Mouse (Mus musculus): Measurements from ENCODE around the gene Pon2.
"Not testable (repeated sequence)": the region's sequence is repeated elsewhere in the genome, so short reads cannot be mapped to it uniquely, and the experiment has no call there.

Pon2 gene

DNA sequence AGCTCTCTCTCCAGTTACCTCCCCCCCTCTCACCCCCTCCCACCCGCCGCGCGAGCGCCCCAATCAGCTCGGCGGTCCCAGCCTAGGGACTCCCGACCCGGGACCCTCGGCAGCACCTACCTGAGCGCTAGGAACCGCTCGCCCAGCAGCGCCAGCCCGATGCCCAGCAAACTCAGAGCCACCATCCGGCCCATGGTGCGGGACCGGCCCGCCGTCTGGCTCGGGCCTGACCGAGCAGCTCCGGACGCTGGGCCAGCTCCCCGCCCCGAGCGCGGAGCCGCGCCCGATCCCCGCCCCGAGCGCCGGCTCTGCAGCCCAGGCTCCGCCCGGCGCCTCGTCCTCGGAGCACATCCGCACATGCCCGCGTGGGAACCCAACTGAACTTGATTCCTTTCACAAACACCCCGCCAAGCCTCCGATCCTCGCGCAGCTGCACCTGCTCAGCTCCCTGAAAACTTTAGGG lies at the start of gene Pon2:
TSS of gene Pon2 (minus strand) at position 364 of the 463 bp plus-strand sequence.
- peak; percentile 71 to 76 for DNase-seq (ENCODE audit: low spot score in 2 of 2)

DNA sequence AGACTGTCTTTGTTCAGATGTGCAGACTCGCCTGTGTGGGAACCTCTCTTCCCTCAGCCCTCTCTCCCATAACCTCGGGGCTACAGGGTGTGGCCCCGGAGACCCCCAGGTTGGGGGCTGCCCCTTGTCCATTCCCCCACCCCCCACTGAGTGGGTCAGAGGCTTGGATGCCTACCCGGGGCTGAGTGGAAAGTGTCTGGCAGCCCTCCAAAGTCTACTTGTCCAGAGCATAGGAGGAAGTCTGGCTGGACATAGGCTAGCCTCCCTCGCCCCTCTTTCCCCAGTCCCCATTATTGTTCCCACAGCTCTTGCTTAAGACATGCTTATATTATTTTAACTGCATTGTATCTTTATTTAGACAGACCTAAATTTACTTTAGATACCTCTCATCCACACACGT lies 46.0 kb upstream of the Pon2 start:
- DNase-seq (ENCODE audit: low spot score in 2 of 2) = no peak

DNA sequence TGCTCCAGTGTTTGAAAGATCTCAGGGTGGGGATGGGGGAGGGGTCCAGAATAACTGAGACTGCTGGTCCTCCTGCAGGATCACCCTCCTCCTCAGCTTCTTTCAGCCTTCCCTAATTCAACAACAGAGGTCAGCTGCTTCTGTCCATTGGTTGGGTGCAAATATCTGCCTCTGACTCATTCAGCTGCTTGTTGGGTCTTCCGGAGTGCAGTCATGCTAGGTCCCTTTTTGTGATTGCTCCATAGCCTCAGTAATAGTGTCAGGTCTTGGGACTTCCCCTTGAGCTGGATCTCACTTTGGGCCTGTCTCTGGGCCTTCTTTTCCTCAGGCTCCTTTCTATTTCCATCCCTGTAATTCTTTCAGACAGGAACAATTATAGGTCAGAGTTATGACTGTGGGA lies 41.0 kb upstream of the Pon2 start:
- DNase-seq (ENCODE audit: low spot score in 2 of 2) = not testable (repeated sequence)

DNA sequence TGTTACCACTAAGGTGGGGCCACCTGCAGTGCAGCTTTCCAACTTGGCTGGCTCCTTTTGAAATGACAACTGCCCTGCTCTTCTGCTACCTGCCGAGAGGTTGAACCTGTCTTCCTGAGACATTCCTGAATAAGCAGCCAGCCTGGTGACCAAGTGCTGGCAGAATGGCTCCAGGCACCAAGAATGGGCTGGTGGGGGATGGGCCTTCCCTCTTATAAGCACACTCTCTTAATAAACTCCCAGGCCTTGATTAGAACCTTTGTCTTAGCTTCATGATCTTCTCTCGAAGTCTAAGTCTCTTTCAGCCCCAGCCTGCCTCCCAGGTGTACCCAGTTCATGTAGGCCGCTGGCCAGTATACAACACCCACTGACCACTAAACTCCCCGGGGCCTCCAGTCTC lies 40.5 kb upstream of the Pon2 start:
- DNase-seq (ENCODE audit: low spot score in 2 of 2) = not testable (repeated sequence)

DNA sequence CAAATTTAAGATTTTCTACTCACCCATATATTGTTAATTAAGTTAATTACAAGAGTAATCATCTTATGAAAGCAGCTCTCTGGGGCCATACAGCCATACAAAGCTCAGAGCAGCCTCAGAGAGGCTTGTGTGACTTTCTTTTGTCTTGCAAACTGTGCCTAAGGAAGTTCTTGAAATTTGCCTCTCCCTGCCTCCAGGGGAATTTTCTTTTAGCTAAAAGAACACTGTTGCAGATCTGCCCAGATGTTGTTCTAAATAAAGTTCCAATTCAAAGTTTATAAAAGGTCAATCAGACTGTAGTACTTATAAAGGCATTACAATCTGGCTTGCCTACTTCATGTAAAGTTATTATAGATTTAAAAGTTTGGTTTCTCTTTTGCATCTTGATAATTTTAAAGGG lies 37.8 kb upstream of the Pon2 start:
- DNase-seq (ENCODE audit: low spot score in 2 of 2) = not testable (repeated sequence)

DNA sequence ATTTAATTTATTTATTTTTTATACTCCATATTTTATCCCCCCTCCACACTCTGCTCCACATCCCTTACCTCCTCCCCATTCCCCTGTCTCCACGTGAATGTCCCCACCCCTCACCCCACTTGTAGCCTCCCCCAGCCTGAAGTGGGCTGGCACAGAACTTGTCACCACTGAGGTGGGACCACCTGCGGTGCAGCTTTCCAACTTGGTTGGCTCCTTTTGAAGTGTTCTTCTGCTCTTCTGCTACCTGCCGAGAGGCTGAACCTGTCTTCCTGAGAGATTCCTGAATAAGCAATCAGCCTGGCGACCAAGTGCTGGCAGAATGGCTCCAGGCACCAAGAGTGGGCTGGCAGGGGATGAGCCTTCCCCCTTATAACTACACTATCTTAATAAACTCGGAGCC lies 35.8 kb upstream of the Pon2 start:
- no peak for DNase-seq (ENCODE audit: low spot score in 2 of 2)

DNA sequence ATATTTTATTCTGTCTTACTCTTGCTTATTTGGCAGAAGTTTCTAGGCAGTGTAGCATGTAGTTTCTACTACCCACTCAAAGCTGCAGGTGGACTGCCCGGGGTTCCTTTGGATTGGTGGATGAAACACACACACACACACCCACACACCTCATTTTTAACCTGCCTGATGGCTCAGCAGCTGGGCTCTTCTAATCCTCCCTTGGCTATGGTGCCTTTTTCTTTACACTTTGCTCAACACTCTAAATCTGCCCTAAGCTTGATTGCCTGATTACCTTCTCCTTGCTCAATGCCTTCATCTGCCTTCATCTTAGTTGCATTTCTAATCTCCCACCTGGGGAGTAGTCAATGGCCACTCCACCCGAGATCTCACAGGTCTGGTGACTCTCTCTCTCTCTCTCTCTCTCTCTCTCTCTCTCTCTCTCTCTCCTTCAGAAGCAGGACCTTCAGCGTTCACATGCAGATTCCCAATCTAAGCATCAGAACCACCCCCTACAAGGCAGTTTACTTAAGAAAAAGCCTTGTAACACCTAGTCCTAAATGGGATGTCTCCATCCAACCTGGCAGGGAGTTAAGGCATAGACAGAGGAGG lies 34.4 kb upstream of the Pon2 start:
- no peak for DNase-seq (ENCODE audit: low spot score in 2 of 2)

DNA sequence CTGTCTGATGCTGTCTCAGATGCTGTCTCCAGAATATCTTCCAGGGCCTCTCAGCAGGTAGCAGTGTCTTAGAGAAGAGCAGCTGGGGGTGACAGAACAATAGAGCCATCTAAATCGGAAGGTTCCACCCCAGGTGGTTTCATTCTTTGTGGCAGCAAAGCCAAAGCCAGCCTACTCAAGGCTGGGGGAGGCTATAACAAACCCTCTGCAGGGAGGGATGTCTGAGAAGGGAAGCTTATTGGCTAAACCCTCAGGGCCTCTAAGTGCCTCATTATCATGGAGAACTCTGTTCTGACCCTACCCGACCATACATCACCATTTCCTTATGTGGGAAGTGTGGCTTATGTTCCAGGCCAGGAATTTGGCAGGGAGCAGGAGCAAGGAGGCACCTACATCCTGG lies 26.9 kb upstream of the Pon2 start:
- no peak for DNase-seq (ENCODE audit: low spot score in 2 of 2)

DNA sequence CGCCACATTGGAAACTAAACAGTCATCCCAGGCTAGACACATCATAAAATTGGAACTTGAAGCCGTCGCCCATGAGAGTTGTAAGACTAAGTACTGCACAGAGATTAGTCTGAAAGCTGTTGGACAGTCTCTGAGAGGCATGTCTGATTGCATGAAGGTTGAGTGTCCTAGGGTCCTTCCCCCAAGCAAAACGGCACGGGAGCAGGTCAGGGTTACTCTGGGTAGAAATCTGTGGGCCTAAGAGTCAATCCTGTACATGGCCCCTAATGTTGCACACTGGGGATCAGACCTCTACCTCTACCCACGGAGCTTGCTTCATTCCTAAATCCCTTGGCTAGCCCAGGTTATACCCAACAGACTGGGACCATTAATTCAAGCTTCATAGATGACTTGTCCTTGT lies 25.8 kb upstream of the Pon2 start:
- not testable (repeated sequence) for DNase-seq (ENCODE audit: low spot score in 2 of 2)

DNA sequence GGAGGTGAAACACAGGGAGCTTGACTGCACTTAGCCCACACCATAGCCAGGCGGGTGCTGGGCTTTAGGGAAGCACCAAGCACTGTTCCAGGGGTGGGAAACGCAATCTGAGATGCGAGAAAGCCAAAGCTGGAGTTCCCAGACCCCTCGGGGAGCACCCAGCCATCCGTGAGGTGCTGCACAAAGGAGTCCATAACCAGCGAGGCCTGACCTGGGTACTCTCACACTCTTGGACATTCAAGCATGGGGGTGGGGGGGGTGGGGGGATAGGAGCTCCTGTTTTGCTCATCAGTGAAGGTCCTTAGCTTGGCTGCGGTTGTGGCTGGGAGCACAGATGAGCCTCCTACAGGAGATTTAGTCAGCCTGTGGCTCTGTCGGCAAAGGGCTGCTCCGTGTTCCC lies 18.4 kb upstream of the Pon2 start:
- DNase-seq (ENCODE audit: low spot score in 2 of 2) = no peak

DNA sequence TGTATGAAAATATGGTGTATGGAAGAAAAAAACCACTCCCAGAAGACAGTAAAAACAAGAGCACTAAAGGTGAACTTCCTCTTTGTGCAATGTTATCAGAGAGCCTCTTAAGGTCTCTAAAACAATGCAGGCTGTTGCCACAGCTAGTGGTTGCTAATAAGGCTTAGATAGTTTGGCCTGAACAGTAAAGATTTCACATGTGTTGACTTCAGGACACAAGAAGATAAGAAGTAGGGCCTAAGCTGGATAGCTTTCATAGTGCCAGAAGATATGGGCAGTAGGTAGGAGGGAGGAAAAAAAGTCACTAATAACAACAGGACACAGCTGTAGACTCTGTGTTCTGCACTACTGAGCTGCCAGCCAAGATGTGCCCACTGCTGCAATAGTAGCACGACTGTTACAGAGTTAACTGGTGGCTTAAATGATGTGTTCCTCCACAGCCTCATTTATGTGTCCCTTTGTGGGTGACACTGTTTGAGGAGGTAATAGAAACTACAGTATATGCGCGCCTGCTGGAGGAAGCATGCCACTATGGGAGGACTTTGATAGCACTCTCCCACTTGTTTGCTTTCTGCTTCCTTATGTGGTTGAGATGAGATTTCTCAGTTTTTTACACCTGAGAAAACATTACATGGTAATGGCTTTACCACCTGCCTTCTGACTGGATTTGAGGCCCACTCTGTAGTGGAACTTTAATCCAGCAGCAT lies 17.0 kb upstream of the Pon2 start:
- no peak for DNase-seq (ENCODE audit: low spot score in 2 of 2)

DNA sequence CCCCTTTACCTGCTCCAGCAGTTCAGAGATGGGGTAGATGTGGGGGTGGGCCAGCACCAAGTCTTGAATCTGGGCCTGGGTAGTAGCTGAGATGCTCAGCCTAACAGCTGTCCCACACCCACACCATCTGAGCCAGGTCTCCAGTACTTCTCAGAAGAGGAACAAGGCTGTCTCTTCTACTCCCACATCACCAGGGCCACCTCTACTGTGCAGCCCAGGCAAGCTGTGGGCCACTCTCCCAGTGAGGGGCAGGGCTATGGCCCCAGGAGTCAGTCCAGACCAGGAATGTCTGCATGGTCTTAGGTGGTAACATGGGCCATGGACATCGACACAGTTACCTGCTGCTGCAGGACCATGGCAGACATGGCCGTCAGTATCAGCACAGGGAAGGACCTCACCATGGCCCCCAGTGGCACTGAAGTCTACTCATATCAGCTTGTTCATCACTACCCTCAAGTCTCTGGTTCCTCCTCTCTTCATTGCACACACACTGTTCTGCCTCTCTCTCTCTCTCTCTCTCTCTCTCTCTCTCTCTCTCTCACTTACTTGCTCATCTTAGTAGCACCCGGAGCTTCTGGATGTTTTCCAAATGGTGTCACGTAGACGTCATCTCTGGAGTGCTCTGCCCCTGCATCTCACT lies 15.8 kb upstream of the Pon2 start:
- DNase-seq (ENCODE audit: low spot score in 2 of 2) = no peak

DNA sequence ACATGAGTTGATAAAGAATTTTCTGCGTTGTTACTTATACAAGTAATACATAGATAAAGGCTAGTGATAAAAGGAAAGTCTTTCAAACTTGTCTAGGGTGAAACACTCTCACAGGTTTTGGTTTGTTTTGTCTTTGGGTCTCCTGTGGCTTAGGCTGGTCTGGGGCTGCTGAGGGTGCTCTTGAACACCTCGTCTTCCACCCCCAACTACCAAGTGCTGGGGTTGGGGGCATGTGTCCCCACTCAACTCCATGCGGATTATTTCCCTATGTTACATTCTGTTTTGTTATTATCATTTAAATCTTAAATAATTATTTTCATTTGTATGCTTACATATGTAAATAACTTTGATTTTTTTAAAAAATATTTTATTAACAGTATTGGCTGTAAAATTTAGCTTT lies 12.2 kb upstream of the Pon2 start:
- no peak for DNase-seq (ENCODE audit: low spot score in 2 of 2)

DNA sequence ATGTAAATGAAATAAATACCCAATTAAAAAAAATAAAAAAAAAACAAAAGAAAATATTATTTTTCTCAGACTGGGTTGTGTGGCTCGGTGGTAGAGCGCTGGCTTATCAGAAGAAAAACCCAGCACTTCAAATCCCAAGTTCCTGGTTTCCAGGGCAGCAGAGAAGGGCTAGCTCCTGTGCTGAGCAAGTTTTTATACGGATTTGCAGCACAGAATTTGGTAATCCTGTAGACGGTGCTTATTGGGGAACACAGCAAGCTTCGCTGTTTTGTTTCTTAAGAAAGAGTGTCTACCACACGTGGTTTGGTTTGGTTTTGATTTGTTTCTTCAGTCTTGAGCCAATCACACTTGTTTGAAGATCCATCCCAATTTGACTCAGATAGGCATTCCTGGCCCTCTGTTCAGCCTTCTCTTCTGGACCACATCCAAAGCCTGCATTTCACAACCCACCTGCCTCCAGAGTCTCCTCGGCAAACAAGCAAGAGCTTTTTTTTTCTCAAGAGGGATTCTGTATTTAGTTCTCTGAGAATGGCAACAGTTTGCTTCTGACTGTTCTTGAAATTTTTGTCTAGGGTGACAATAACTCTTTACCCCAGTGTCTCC lies 11.4 kb upstream of the Pon2 start:
- DNase-seq (ENCODE audit: low spot score in 2 of 2) = no peak

DNA sequence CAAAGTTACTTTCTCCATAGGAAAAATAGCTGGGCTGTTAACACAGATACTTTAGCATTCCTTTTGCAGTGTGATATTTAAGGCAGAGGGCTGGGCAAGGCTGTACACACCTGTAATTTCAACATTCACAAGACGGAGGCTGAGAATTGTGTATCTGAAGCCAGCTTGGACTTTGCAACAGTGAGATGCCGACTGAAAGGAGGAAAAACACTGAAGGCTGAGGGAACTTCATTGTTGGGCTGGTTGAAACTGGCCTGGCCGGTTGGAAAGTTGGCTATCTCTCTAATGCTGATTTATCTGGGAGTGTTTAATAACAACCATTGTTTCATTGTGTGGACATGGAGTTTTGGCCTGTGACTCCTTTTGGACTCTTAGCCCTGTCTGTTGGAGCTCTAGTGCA lies 7.7 kb upstream of the Pon2 start:
- no peak for DNase-seq (ENCODE audit: low spot score in 2 of 2)

DNA sequence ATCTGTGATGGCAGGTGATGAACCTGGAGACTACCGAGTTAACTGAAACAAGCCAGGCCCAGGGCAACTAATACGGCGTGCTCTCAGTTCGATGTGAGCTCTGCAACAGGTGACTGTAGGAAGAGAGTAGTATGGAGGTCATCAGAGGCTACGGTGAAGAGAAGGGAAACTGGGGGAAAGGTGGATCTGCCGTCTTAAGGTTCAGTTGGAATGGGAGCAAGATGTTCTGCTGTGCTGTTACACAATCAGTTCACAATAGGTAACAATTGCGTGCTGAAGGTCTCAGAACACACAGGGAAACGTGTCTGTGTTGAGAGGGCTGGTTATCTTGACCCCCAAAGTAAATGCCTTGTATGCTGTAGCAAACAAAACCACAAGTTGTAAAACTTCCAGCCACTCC lies 6.7 kb upstream of the Pon2 start:
- no peak for DNase-seq (ENCODE audit: low spot score in 2 of 2)

DNA sequence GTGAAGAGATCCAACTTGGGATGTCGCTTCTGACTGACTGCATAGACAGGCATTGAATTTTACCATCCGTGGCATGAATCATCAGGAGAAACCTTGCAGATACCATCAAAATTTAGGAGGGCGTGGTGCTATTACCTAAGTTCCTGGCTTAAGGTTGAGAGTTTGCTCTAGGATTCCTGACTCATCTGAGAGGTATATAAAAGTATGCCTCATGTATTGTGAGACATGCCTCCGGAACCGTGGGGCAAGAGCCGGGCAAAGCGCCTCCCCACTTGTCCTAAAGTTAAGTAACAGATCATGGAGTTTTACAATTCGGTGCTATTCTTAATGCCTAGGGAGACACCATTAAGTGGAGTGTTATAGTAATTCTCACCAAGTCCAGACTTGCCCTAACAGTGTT lies 2.4 kb upstream of the Pon2 start:
- no peak for DNase-seq (ENCODE audit: low spot score in 2 of 2)

DNA sequence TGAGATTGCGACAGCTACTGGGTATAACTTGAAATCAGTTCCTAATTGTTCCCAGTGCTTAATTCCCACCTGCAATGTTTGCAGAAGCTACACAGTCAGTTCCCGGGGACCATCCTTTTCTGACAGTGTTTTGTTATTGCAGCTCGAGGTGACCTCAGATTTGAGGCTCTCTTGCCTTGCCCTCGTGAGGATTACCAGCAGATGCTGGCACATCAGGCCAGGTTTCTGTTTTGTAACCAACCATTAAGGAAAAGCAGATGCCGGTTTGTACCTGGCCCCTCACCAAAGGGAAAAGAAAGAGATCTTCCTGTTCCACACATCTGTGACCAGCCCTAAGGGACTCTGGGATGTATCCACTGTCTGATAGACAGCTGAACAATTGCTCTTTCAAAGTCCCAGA lies 1.3 kb upstream of the Pon2 start:
- no peak for DNase-seq (ENCODE audit: low spot score in 2 of 2)

DNA sequence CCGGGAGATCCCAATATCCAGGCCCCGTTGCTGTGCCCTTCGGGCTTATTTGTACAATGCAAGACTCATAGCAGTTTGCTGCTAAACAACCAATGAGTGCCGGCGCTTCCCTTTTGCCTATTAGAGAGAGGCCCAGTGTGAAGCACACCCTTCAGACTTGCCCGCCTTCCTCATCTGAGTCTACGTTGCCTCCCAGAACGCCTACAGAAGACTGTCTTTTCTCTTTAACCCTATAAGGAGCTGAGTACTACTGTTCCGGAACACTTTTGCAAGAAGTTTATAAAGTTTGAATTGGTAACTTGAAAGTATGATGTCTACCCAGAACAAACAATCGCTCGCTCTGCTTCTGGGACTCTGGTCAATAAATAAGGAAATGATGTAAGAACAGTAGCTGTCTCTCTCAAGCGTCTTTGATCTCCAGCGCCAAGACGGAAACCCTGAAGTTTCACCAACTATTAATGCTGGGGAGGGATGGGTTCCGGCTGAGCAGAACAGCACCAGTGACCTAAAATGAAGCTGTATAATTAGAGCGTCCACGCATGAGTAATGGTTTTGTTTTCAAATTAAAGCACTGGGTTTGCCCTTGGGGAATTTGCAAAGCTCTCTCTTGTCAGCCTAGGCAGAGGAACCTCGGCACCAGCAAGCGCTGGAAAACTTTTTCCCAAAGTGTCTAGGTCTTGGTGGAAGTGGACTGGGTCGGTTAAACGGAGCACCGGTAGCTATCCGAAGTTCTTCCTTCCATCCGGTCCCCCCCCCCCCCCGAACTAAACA lies 749 bp downstream of the Pon2 start:
- DNase-seq (ENCODE audit: low spot score in 2 of 2) = peak; percentile 68 to 71

DNA sequence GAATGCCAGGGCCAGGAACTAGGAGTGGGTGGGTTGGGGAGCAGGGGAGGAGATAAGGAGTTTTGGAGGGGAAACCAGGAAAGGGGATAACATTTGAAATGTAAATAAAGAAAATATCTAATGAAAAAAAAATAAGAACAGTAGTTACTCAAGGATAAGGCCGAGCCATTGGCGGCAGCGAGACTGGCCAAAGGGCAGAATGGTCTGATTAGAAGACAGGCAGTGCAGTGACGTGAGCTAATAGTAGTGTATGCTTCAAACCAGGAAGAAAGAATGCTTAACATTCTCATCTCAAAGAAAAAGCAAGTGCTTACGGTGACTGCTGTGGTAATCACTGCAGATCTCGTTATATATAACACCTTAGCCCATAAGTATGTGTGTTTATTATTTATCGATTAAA lies 2.2 kb downstream of the Pon2 start:
- DNase-seq (ENCODE audit: low spot score in 2 of 2) = no peak

DNA sequence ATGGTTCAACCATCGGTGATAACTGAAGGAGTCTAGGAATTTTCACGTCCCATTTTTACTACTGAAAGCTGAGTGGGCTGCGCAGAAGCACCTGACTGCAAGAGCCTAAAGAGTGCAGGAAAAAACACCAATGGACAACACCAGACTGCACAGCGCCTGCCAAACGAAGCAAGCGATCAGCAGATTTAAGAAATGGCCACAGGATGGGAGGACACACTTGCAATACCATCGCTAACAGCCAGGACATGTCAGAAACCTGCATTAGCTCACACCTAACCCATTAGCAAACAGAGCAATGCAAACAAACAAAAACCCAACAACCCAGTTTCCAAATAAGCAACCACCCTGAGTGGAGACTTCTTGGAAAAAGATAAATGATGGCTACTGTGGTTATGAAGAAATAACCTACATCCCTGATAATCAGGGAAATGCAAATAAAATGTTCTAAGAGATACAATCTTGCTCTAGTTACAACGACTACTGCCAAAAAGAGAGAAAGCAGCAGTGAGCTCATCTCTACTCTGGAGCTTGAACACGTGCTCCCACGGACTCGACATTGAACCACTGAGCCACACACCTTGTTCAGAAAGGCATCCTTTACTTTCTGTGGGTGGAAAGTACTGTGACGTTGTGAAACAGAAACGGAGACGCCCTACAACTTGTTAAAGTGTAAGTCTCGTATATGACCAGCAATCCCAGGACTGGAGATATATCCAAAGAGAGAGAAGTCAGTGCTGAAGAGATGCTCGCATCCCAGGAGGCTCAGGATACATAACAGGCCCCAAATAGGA lies 3.4 kb downstream of the Pon2 start:
- DNase-seq (ENCODE audit: low spot score in 2 of 2) = no peak
